In the genomic region with DNA sequence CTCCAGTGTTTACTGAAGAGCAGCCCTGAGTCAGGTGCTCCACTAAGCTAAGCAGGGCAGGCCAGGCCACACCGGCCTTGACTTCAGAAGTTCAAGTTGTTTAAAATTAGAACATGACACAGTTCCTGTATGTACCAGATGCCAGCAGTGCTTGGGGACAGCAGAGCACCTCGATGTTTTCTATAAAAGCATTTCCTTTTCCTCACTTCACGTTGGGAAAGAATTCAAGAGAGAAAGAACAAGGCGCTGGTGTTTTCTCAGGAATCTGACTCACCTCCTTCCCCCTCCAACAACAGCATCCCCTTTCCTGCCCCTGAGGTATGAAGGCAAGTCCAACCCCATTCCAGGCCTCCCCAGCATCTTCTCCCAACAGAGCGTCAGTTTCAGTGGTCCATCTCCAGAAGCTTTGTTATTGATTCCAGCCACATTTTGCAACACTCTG, we compare ENCODE assay signal across 11 mouse cellular contexts.
A peak's percentile ranks its signal among the peaks of the same experiment; 100 is the strongest.
DNase-seq lines count a peak whose midpoint lies in the region; ATAC-seq and TF ChIP-seq lines count a peak whose summit lies in the region.
"Had no signal": no experiment of that assay in that cellular context is flagged by ENCODE, and none has a peak within 500 bp of the region (broad histone marks: within the 10 kb centered on the region; RNA-seq: fewer than 3 reads in every experiment).

No protein-coding gene starts in this region.

- no peak for TF ChIP-seq CTCF in gastrocnemius, adult 2 months (IDR thresholded peaks at IDR 0.05)
- no peak for TF ChIP-seq CTCF in lung, embryonic 14.5 days (IDR thresholded peaks at IDR 0.05; ENCODE audit: low read depth)

- H3K27me3 ChIP-seq in lung, embryonic 14.5 days (ENCODE audit: insufficient read depth, low read length), result no peaks in the 10 kb centered on the region
- H3K27me3 ChIP-seq in embryonic facial prominence, embryonic 10.5 days (replicated peaks; ENCODE audit: low read depth, poor library complexity, severe bottlenecking), result no peaks in the 10 kb centered on the region
- peaks cover 5% of the 10 kb centered on the region; the same call in 1 of the 2 replicates for H3K27me3 ChIP-seq in heart, embryonic 14.5 days (ENCODE audit: control insufficient read depth, insufficient read depth, low read length)

- DNase-seq in gastrocnemius, adult 2 months, result peak; percentile 32
- no peak for DNase-seq in gastrocnemius, postnatal 36 days
- peak; percentile 36 for DNase-seq in lung, embryonic 14.5 days
- no peak for DNase-seq in lung, postnatal 14 days
- no peak for DNase-seq in embryonic facial prominence, embryonic 10.5 days (ENCODE audit: low spot score)
- no peak for DNase-seq in cerebellum, adult 11 months
- DNase-seq: retina, postnatal 1 day had no signal

- H3K27ac ChIP-seq in gastrocnemius, adult 2 months, result peak overlapping the region; percentile 69
- H3K27ac ChIP-seq in lung, embryonic 14.5 days (ENCODE audit: low read depth), result no peak overlapping the region
- peak overlapping the region; percentile 40; the same call in 1 of the 2 replicates for H3K27ac ChIP-seq in embryonic facial prominence, embryonic 10.5 days (replicated peaks)
- H3K27ac ChIP-seq in heart, embryonic 14.5 days (replicated peaks in 1 of 2; ENCODE audit: control insufficient read depth in 1 of 2, insufficient read depth in 1 of 2, low read depth in 2 of 2, low read length in 2 of 2), result peak overlapping the region; percentile 50 to 71

- H3K4me1 ChIP-seq in lung, embryonic 14.5 days (ENCODE audit: insufficient read depth), result peaks cover 12% of the 10 kb centered on the region
- peaks cover 22% of the 10 kb centered on the region for H3K4me1 ChIP-seq in embryonic facial prominence, embryonic 10.5 days
- peaks cover 10 to 15% of the 10 kb centered on the region in 2 experiments for H3K4me1 ChIP-seq in heart, embryonic 14.5 days (ENCODE audit: control insufficient read depth in 2 of 2, insufficient read depth in 2 of 2, low read length in 2 of 2)

- no peak overlapping the region for H3K4me3 ChIP-seq in gastrocnemius, adult 2 months
- no peak overlapping the region for H3K4me3 ChIP-seq in lung, embryonic 14.5 days (ENCODE audit: low read depth, low read length)
- H3K4me3 ChIP-seq in embryonic facial prominence, embryonic 10.5 days, result no peak overlapping the region
- H3K4me3 ChIP-seq in heart, embryonic 14.5 days (ENCODE audit: control insufficient read depth in 1 of 2, insufficient read depth in 1 of 2, low read depth in 1 of 2, low read length in 2 of 2), result no peak overlapping the region
- H3K4me3 ChIP-seq: myocyte had no signal

- H3K9me3 ChIP-seq in lung, embryonic 14.5 days (ENCODE audit: low read depth, low read length), result no peaks in the 10 kb centered on the region
- H3K9me3 ChIP-seq in embryonic facial prominence, embryonic 10.5 days, result no peaks in the 10 kb centered on the region
- H3K9me3 ChIP-seq in heart, embryonic 14.5 days (ENCODE audit: control insufficient read depth, low read length), result no peaks in the 10 kb centered on the region

- no peaks in the 10 kb centered on the region for H3K36me3 ChIP-seq in lung, embryonic 14.5 days (ENCODE audit: insufficient read depth)
- H3K36me3 ChIP-seq in embryonic facial prominence, embryonic 10.5 days (replicated peaks), result no peaks in the 10 kb centered on the region
- no peaks in the 10 kb centered on the region for H3K36me3 ChIP-seq in heart, embryonic 14.5 days (ENCODE audit: control insufficient read depth, insufficient read depth, low read length)

- 32% methylated on average over 5 of the region's 5 CpGs for WGBS in lung, embryonic 14.5 days
- 50% methylated on average over 5 of the region's 5 CpGs for WGBS in embryonic facial prominence, embryonic 10.5 days
- WGBS in heart, embryonic 14.5 days, result 21% methylated on average over 5 of the region's 5 CpGs

- intact Hi-C loops in gastrocnemius, adult 2 months (cut with DNase I), result no loop called here
- intact Hi-C loops in gastrocnemius, postnatal 36 days (cut with DNase I), result no loop called here

- H3K9ac ChIP-seq in lung, embryonic 14.5 days, result no peak overlapping the region
- H3K9ac ChIP-seq in heart, embryonic 14.5 days (ENCODE audit: low read length), result no peak overlapping the region

- H3K4me2 ChIP-seq in lung, embryonic 14.5 days, result no peak overlapping the region
- H3K4me2 ChIP-seq in heart, embryonic 14.5 days (ENCODE audit: low read length), result peak overlapping the region; percentile 11; the same call in 1 of the 2 replicates

- peak; percentile 64; the same call in 1 of the 2 replicates for ATAC-seq in lung, embryonic 14.5 days (ENCODE audit: insufficient read depth)
- peak; percentile 81 for ATAC-seq in heart, embryonic 14.5 days (ENCODE audit: insufficient number of reproducible peaks, insufficient read depth, low FRiP score, low read depth)
- no peak for ATAC-seq in inflammation-experienced regulatory T-cells, adult 6 months
- ATAC-seq: CD4-positive, CD25-positive, alpha-beta regulatory T cell, adult 4 months had no signal

Comparison
In these comparisons a context has a peak if more than half of its experiments do, and no peak if none do; other contexts are left out.
1. DNase-seq: peak in gastrocnemius, adult 2 months (single experiment) and lung, embryonic 14.5 days (single experiment); none in gastrocnemius, postnatal 36 days (0 of 2), lung, postnatal 14 days (single experiment), embryonic facial prominence, embryonic 10.5 days (single experiment) and cerebellum, adult 11 months (single experiment).